In genomic region chr11:78959841-78960520, GRCm38 (mm10) we compare ENCODE assay signal across 9 mouse cellular contexts. TPM values are rescaled to one million over a fixed set of nuclear protein-coding genes. Genes with fewer than 3 reads are reported as not detected.
DNase-seq lines count a peak whose midpoint lies in the region; ATAC-seq and TF ChIP-seq lines count a peak whose summit lies in the region.
"Had no signal": no experiment of that assay in that cellular context is flagged by ENCODE, and none has a peak within 500 bp of the region (broad histone marks: within the 10 kb centered on the region; RNA-seq: fewer than 3 reads in every experiment).

No protein-coding gene starts in this region.

- no peak overlapping the region for H3K9ac ChIP-seq in kidney, postnatal 0 days (ENCODE audit: low read depth, low read length)
- H3K9ac ChIP-seq in kidney, embryonic 16.5 days (replicated peaks; ENCODE audit: low read length), result no peak overlapping the region
- H3K9ac ChIP-seq: liver, embryonic 13.5 days had no signal

- H3K4me2 ChIP-seq in kidney, postnatal 0 days (ENCODE audit: low read length), result no peak overlapping the region
- no peak overlapping the region for H3K4me2 ChIP-seq in kidney, embryonic 16.5 days (replicated peaks; ENCODE audit: low read depth, low read length)
- H3K4me2 ChIP-seq: liver, embryonic 13.5 days had no signal

- H3K27ac ChIP-seq in kidney, postnatal 0 days, result no peak overlapping the region
- no peak overlapping the region for H3K27ac ChIP-seq in kidney, embryonic 16.5 days (ENCODE audit: low read length)
- H3K27ac ChIP-seq in spleen, adult 2 months (ENCODE audit: insufficient read depth, low read length), result no peak overlapping the region
- H3K27ac ChIP-seq: liver, embryonic 13.5 days had no signal

- no peaks in the 10 kb centered on the region for H3K4me1 ChIP-seq in kidney, postnatal 0 days (replicated peaks; ENCODE audit: insufficient read depth, low read length)
- no peaks in the 10 kb centered on the region for H3K4me1 ChIP-seq in kidney, embryonic 16.5 days (ENCODE audit: insufficient read depth, low read length)
- no peaks in the 10 kb centered on the region for H3K4me1 ChIP-seq in spleen, adult 2 months (ENCODE audit: control insufficient read depth, insufficient read depth, insufficient read length)
- H3K4me1 ChIP-seq: liver, embryonic 13.5 days had no signal

- DNase-seq in kidney, postnatal 0 days (ENCODE audit: low spot score), result peak; percentile 43
- DNase-seq in spleen, adult 2 months (ENCODE audit: low read depth in 1 of 2, low spot score in 2 of 2), result peak in 1 of 2 experiments; percentile 27
- no peak for DNase-seq in spleen, adult 12 weeks (ENCODE audit: low spot score)
- peak; percentile 14 for DNase-seq in brain, embryonic 14.5 days (ENCODE audit: low read depth)
- peak; percentile 56 for DNase-seq in thymus, postnatal 25 days
- DNase-seq: cerebellum, adult 9-10 months; liver, embryonic 13.5 days had no signal

- no peaks in the 10 kb centered on the region for H3K27me3 ChIP-seq in kidney, postnatal 0 days (ENCODE audit: insufficient read depth, low read length)
- no peaks in the 10 kb centered on the region for H3K27me3 ChIP-seq in kidney, embryonic 16.5 days (ENCODE audit: insufficient read depth, low read length)
- H3K27me3 ChIP-seq in spleen, adult 2 months (ENCODE audit: control insufficient read depth, insufficient read depth, low read length), result no peaks in the 10 kb centered on the region

- H3K9me3 ChIP-seq in kidney, postnatal 0 days (replicated peaks; ENCODE audit: low read length), result no peaks in the 10 kb centered on the region
- H3K9me3 ChIP-seq in kidney, embryonic 16.5 days (ENCODE audit: low read length), result no peaks in the 10 kb centered on the region
- H3K9me3 ChIP-seq: liver, embryonic 13.5 days had no signal

- no peaks in the 10 kb centered on the region for H3K36me3 ChIP-seq in kidney, postnatal 0 days (ENCODE audit: insufficient read depth, low read length)
- no peaks in the 10 kb centered on the region for H3K36me3 ChIP-seq in kidney, embryonic 16.5 days (ENCODE audit: insufficient read depth, low read length)
- H3K36me3 ChIP-seq in spleen, adult 2 months (ENCODE audit: control insufficient read depth, insufficient read depth, low read length), result peaks cover 16% of the 10 kb centered on the region

- no peak for ATAC-seq in kidney, postnatal 0 days (replicated peaks; ENCODE audit: low FRiP score, low read depth)
- ATAC-seq in kidney, embryonic 16.5 days (ENCODE audit: low FRiP score, low TSS enrichment), result no peak
- ATAC-seq in megakaryocyte-erythroid progenitor cell, adult 5-6 weeks (replicated peaks; ENCODE audit: low FRiP score, low TSS enrichment, poor library complexity, severe bottlenecking), result no peak

- no peak overlapping the region for H3K4me3 ChIP-seq in kidney, postnatal 0 days (replicated peaks; ENCODE audit: low read depth, low read length)
- H3K4me3 ChIP-seq in kidney, embryonic 16.5 days (ENCODE audit: low read length), result no peak overlapping the region
- H3K4me3 ChIP-seq in spleen, adult 2 months (ENCODE audit: extremely low read depth, insufficient read depth, insufficient read length), result no peak overlapping the region
- H3K4me3 ChIP-seq: liver, embryonic 13.5 days had no signal

- TF ChIP-seq CTCF in kidney, postnatal 0 days (IDR thresholded peaks at IDR 0.05; ENCODE audit: low read depth), result peak; percentile 64; the same call in 1 of the 2 replicates
- TF ChIP-seq CTCF in spleen, adult 2 months (IDR thresholded peaks at IDR 0.05; ENCODE audit: extremely low read depth, insufficient read depth, insufficient read length, insufficient replicate concordance), result peak; percentile 19; the same call in 1 of the 2 replicates
- TF ChIP-seq CTCF in brain, embryonic 14.5 days (IDR thresholded peaks at IDR 0.05; ENCODE audit: borderline replicate concordance, extremely low read depth, insufficient read depth, insufficient read length), result peak; percentile 57

- 63% methylated on average over 5 of the region's 5 CpGs for WGBS in kidney, postnatal 0 days
- WGBS in kidney, embryonic 16.5 days, result 63% methylated on average over 5 of the region's 5 CpGs
- WGBS in spleen, adult 2 months, result 46% methylated on average over 5 of the region's 5 CpGs

- no peak for TF ChIP-seq POLR2A in spleen, adult 2 months (IDR thresholded peaks at IDR 0.05; ENCODE audit: low read depth, low read length)
- TF ChIP-seq POLR2A in brain, embryonic 14.5 days (IDR thresholded peaks at IDR 0.05; ENCODE audit: borderline replicate concordance, extremely low read depth, insufficient read depth, insufficient read length, poor library complexity, severe bottlenecking), result no peak

RNA-seq across cellular contexts. Expression of gene Lgals9, which starts 24.8 kb away (rescaled TPM):
- polyA plus RNA-seq in kidney, postnatal 0 days (2015; fragmentation: Nextera tagmentation; extraction: Ambion mirVana), result 87.9 and 94.0 TPM in 2 replicates
- 52.5 and 59.5 TPM in 2 replicates for polyA plus RNA-seq in kidney, embryonic 16.5 days (2015; fragmentation: Nextera tagmentation; extraction: Ambion mirVana)
- polyA plus RNA-seq in spleen, adult 2 months (2012; rRNA removed), result 103 and 113 TPM in 2 replicates
- 6.1 and 8.8 TPM in 2 replicates for polyA plus RNA-seq in brain, embryonic 14.5 days (2012; rRNA removed)
- total RNA-seq in megakaryocyte-erythroid progenitor cell, adult 5-6 weeks (2014; fragmentation: Nextera tagmentation), result 535 and 677 TPM in 2 replicates
- 135 and 231 TPM in 2 replicates for total RNA-seq in megakaryocyte-erythroid progenitor cell, adult 5-6 weeks (2017)

RNA-seq across cellular contexts. Expression of gene Nos2, which starts 39.4 kb away (rescaled TPM):
- 0.92 and 1.2 TPM in 2 replicates for polyA plus RNA-seq in kidney, postnatal 0 days (2015; fragmentation: Nextera tagmentation; extraction: Ambion mirVana)
- polyA plus RNA-seq in kidney, embryonic 16.5 days (2015; fragmentation: Nextera tagmentation; extraction: Ambion mirVana), result 2.1 and 2.7 TPM in 2 replicates
- 1.2 and 1.3 TPM in 2 replicates for polyA plus RNA-seq in spleen, adult 2 months (2012; rRNA removed)
- 0.97 and 1.5 TPM in 2 replicates for polyA plus RNA-seq in brain, embryonic 14.5 days (2012; rRNA removed)
- total RNA-seq in megakaryocyte-erythroid progenitor cell, adult 5-6 weeks (2014; fragmentation: Nextera tagmentation), result not detected in 2 replicates
- total RNA-seq in megakaryocyte-erythroid progenitor cell, adult 5-6 weeks (2017), result not detected in 2 replicates
